18 mouse cellular contexts compared by ENCODE assay signal in the genomic region with DNA sequence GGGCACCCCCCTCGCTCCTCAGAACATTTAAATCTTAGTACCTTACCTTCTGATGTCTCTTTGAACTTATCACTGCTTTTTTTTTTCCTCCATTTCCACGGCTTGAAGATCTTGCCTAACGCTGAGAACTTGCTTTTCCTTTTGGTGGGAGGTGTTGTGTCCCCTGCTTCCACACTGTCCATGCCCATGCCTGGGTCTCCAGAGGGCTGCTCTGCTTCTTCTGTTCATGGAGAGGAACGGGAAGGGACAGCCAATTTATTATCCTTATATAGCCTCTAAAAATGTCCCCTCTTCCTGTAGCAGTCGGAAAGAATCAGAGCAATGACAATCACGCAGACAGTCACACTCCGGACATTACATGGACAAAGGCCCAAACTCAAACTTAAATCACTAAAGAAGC. TPM values are rescaled to one million over a fixed set of nuclear protein-coding genes. Genes with fewer than 3 reads are reported as not detected.
DNase-seq lines count a peak whose midpoint lies in the region; ATAC-seq and TF ChIP-seq lines count a peak whose summit lies in the region.
"Had no signal": no experiment of that assay in that cellular context is flagged by ENCODE, and none has a peak within 500 bp of the region (broad histone marks: within the 10 kb centered on the region; RNA-seq: fewer than 3 reads in every experiment).

No protein-coding gene starts in this region.

- peaks cover 37% of the 10 kb centered on the region for H3K36me3 ChIP-seq in heart, embryonic 10.5 days
- H3K36me3 ChIP-seq in liver, embryonic 12.5 days, result peaks cover 44% of the 10 kb centered on the region
- peaks cover 13% of the 10 kb centered on the region for H3K36me3 ChIP-seq in liver, embryonic 11.5 days (ENCODE audit: control insufficient read depth, insufficient read depth, low read length)
- H3K36me3 ChIP-seq in heart, postnatal 0 days (replicated peaks; ENCODE audit: control insufficient read depth, insufficient read depth, low read length), result peaks cover 8% of the 10 kb centered on the region; the same call in 1 of the 2 replicates

- TF ChIP-seq CTCF in heart, postnatal 0 days (IDR thresholded peaks at IDR 0.05; ENCODE audit: low read depth), result no peak
- TF ChIP-seq CTCF in cerebellum, adult 2 months (IDR thresholded peaks at IDR 0.05; ENCODE audit: borderline replicate concordance, insufficient read depth, low read depth, low read length), result no peak

- H3K27ac ChIP-seq in heart, embryonic 10.5 days, result no peak overlapping the region
- 0 out of 2 replicates have a peak overlapping the region, but pooled peaks have one; percentile 25 for H3K27ac ChIP-seq in liver, embryonic 12.5 days
- no peak overlapping the region for H3K27ac ChIP-seq in liver, embryonic 11.5 days (ENCODE audit: low read depth, low read length)
- peak overlapping the region; percentile 59 for H3K27ac ChIP-seq in heart, postnatal 0 days (ENCODE audit: low read depth)
- no peak overlapping the region for H3K27ac ChIP-seq in cerebellum, adult 2 months (ENCODE audit: insufficient read depth, low read length)
- H3K27ac ChIP-seq: embryonic facial prominence, embryonic 10.5 days; forebrain, embryonic 13.5 days; hindbrain, embryonic 10.5 days; hindbrain, postnatal 0 days; limb, embryonic 12.5 days; liver, embryonic 14.5 days; neural tube, embryonic 13.5 days; stomach, postnatal 0 days had no signal

- H3K4me3 ChIP-seq in heart, embryonic 10.5 days, result no peak overlapping the region
- H3K4me3 ChIP-seq in liver, embryonic 12.5 days, result no peak overlapping the region
- H3K4me3 ChIP-seq in liver, embryonic 11.5 days (ENCODE audit: low read depth, low read length), result no peak overlapping the region
- no peak overlapping the region for H3K4me3 ChIP-seq in heart, postnatal 0 days (ENCODE audit: low read depth, low read length)
- no peak overlapping the region for H3K4me3 ChIP-seq in cerebellum, adult 2 months (replicated peaks; ENCODE audit: insufficient read depth, low read depth, low read length)
- H3K4me3 ChIP-seq: embryonic facial prominence, embryonic 10.5 days; forebrain, embryonic 13.5 days; hindbrain, embryonic 10.5 days; limb, embryonic 12.5 days; neural tube, embryonic 13.5 days had no signal

- no peaks in the 10 kb centered on the region for H3K27me3 ChIP-seq in heart, embryonic 10.5 days (ENCODE audit: insufficient read depth, poor library complexity, severe bottlenecking)
- no peaks in the 10 kb centered on the region for H3K27me3 ChIP-seq in liver, embryonic 12.5 days (replicated peaks)
- no peaks in the 10 kb centered on the region for H3K27me3 ChIP-seq in liver, embryonic 11.5 days (replicated peaks; ENCODE audit: control insufficient read depth, insufficient read depth, low read length)
- no peaks in the 10 kb centered on the region for H3K27me3 ChIP-seq in heart, postnatal 0 days (ENCODE audit: control insufficient read depth, insufficient read depth, low read length)
- H3K27me3 ChIP-seq in cerebellum, adult 2 months (ENCODE audit: control insufficient read depth, insufficient read depth, low read length), result no peaks in the 10 kb centered on the region; the same call in 1 of the 2 replicates
- H3K27me3 ChIP-seq: forebrain, embryonic 13.5 days; limb, embryonic 12.5 days; neural tube, embryonic 13.5 days had no signal

- 87% methylated on average over 7 of the region's 7 CpGs for WGBS in heart, embryonic 10.5 days
- WGBS in liver, embryonic 12.5 days (ENCODE audit: insufficient replicate concordance), result 82% methylated on average over 7 of the region's 7 CpGs
- WGBS in liver, embryonic 11.5 days, result 88% methylated on average over 7 of the region's 7 CpGs
- WGBS in heart, postnatal 0 days, result 57% methylated on average over 7 of the region's 7 CpGs
- WGBS in cerebellum, adult 2 months, result 85% methylated on average over 7 of the region's 7 CpGs

- ATAC-seq in liver, embryonic 12.5 days, result no peak
- ATAC-seq in liver, embryonic 11.5 days (replicated peaks; ENCODE audit: low FRiP score), result no peak
- no peak for ATAC-seq in heart, postnatal 0 days (ENCODE audit: insufficient read depth, low read depth)
- ATAC-seq: forebrain, embryonic 13.5 days; hindbrain, postnatal 0 days had no signal

- H3K9ac ChIP-seq in liver, embryonic 12.5 days, result no peak overlapping the region
- no peak overlapping the region for H3K9ac ChIP-seq in liver, embryonic 11.5 days (ENCODE audit: low read depth, low read length)
- no peak overlapping the region for H3K9ac ChIP-seq in heart, postnatal 0 days (replicated peaks; ENCODE audit: low read depth, low read length)
- H3K9ac ChIP-seq: forebrain, embryonic 13.5 days; limb, embryonic 12.5 days; liver, embryonic 14.5 days; neural tube, embryonic 13.5 days had no signal

- no peak for TF ChIP-seq POLR2A in cerebellum, adult 2 months (IDR thresholded peaks at IDR 0.05; ENCODE audit: borderline replicate concordance, insufficient read depth, low read length)

- H3K4me2 ChIP-seq in liver, embryonic 12.5 days, result no peak overlapping the region
- no peak overlapping the region for H3K4me2 ChIP-seq in liver, embryonic 11.5 days
- H3K4me2 ChIP-seq in heart, postnatal 0 days (ENCODE audit: low read depth, low read length), result no peak overlapping the region
- H3K4me2 ChIP-seq: forebrain, embryonic 13.5 days; limb, embryonic 12.5 days; neural tube, embryonic 13.5 days had no signal

- no peak for TF ChIP-seq EP300 in heart, postnatal 0 days (IDR thresholded peaks at IDR 0.05; ENCODE audit: low read depth)

- H3K9me3 ChIP-seq in heart, embryonic 10.5 days, result no peaks in the 10 kb centered on the region
- H3K9me3 ChIP-seq in liver, embryonic 12.5 days (replicated peaks), result no peaks in the 10 kb centered on the region
- H3K9me3 ChIP-seq in liver, embryonic 11.5 days (ENCODE audit: control insufficient read depth, low read length), result no peaks in the 10 kb centered on the region
- no peaks in the 10 kb centered on the region for H3K9me3 ChIP-seq in heart, postnatal 0 days (replicated peaks; ENCODE audit: control insufficient read depth, low read length)
- H3K9me3 ChIP-seq: embryonic facial prominence, embryonic 10.5 days; forebrain, embryonic 13.5 days; hindbrain, embryonic 10.5 days; limb, embryonic 12.5 days; neural tube, embryonic 13.5 days had no signal

- H3K4me1 ChIP-seq in heart, embryonic 10.5 days, result peaks cover 13% of the 10 kb centered on the region; the same call in 1 of the 2 replicates
- peaks cover 60% of the 10 kb centered on the region for H3K4me1 ChIP-seq in liver, embryonic 12.5 days
- H3K4me1 ChIP-seq in liver, embryonic 11.5 days (replicated peaks; ENCODE audit: control insufficient read depth, insufficient read depth, low read length), result peaks cover 28% of the 10 kb centered on the region
- peaks cover 4% of the 10 kb centered on the region; the same call in 1 of the 2 replicates for H3K4me1 ChIP-seq in heart, postnatal 0 days (ENCODE audit: control insufficient read depth, insufficient read depth)
- no peaks in the 10 kb centered on the region for H3K4me1 ChIP-seq in cerebellum, adult 2 months (ENCODE audit: control insufficient read depth, insufficient read depth, low read length)
- H3K4me1 ChIP-seq: hindbrain, embryonic 10.5 days; limb, embryonic 12.5 days had no signal

- peak; percentile 41 for DNase-seq in heart, adult 8-10 months (ENCODE audit: low spot score)
- DNase-seq in heart, embryonic 10.5 days (ENCODE audit: low spot score), result no peak
- DNase-seq in liver, embryonic 11.5 days (ENCODE audit: low spot score), result no peak
- DNase-seq in heart, postnatal 0 days (ENCODE audit: low spot score), result no peak
- DNase-seq in kidney, postnatal 36 days, result peak; percentile 31 to 53
- no peak for DNase-seq in cerebellum, adult 2 months
- DNase-seq: cerebellum, adult 8-10 months; midbrain, embryonic 14.5 days; right cerebral cortex, adult 18-20 months had no signal

RNA-seq across cellular contexts. Expression of gene Rcc1, which starts 33.4 kb away (rescaled TPM):
- total RNA-seq in heart, adult 8-10 months (2022), result 1 to 10 TPM; 5.9 to 7.8 (median 7.4) TPM
- 61.4 and 93.4 TPM in 2 replicates for polyA plus RNA-seq in heart, embryonic 10.5 days (2016; fragmentation: Nextera tagmentation; extraction: Ambion mirVana)
- 91.9 and 102 TPM in 2 replicates for polyA plus RNA-seq in liver, embryonic 12.5 days (2016; fragmentation: Nextera tagmentation; extraction: Ambion mirVana)
- 99.8 and 105 TPM in 2 replicates for polyA plus RNA-seq in liver, embryonic 11.5 days (2014; fragmentation: Nextera tagmentation; extraction: Ambion mirVana)
- total RNA-seq in heart, postnatal 0 days (2014; rRNA removed; ENCODE audit: low replicate concordance), result 20.6 and 20.8 TPM in 2 replicates
- 17.1 and 18.6 TPM in 2 replicates for polyA plus RNA-seq in heart, postnatal 0 days (2015; fragmentation: Nextera tagmentation; extraction: Ambion mirVana)
- polyA plus RNA-seq in cerebellum, adult 2 months (2012; rRNA removed), result 8.4 and 9.6 TPM in 2 replicates

RNA-seq across cellular contexts. Expression of gene Phactr4, which starts 35.4 kb away (rescaled TPM):
- total RNA-seq in heart, adult 8-10 months (2022), result 10 to 100 TPM; 20.7 to 23.9 (median 23.1) TPM
- 19.2 and 22.3 TPM in 2 replicates for polyA plus RNA-seq in heart, embryonic 10.5 days (2016; fragmentation: Nextera tagmentation; extraction: Ambion mirVana)
- 14.4 and 14.5 TPM in 2 replicates for polyA plus RNA-seq in liver, embryonic 12.5 days (2016; fragmentation: Nextera tagmentation; extraction: Ambion mirVana)
- 30.9 and 32.4 TPM in 2 replicates for polyA plus RNA-seq in liver, embryonic 11.5 days (2014; fragmentation: Nextera tagmentation; extraction: Ambion mirVana)
- total RNA-seq in heart, postnatal 0 days (2014; rRNA removed; ENCODE audit: low replicate concordance), result 4.4 and 9.5 TPM in 2 replicates
- polyA plus RNA-seq in heart, postnatal 0 days (2015; fragmentation: Nextera tagmentation; extraction: Ambion mirVana), result 9.3 and 10.0 TPM in 2 replicates
- 10.3 and 10.7 TPM in 2 replicates for polyA plus RNA-seq in cerebellum, adult 2 months (2012; rRNA removed)

RNA-seq across cellular contexts. Expression of gene Trnau1ap, which starts 57.5 kb away (rescaled TPM):
- total RNA-seq in heart, adult 8-10 months (2022), result 10 to 100 TPM; 21.2 to 29.1 (median 23.6) TPM
- polyA plus RNA-seq in heart, embryonic 10.5 days (2016; fragmentation: Nextera tagmentation; extraction: Ambion mirVana), result 82.0 and 92.0 TPM in 2 replicates
- polyA plus RNA-seq in liver, embryonic 12.5 days (2016; fragmentation: Nextera tagmentation; extraction: Ambion mirVana), result 48.2 and 50.8 TPM in 2 replicates
- polyA plus RNA-seq in liver, embryonic 11.5 days (2014; fragmentation: Nextera tagmentation; extraction: Ambion mirVana), result 80.1 and 89.3 TPM in 2 replicates
- total RNA-seq in heart, postnatal 0 days (2014; rRNA removed; ENCODE audit: low replicate concordance), result 51.3 and 69.0 TPM in 2 replicates
- polyA plus RNA-seq in heart, postnatal 0 days (2015; fragmentation: Nextera tagmentation; extraction: Ambion mirVana), result 63.2 and 65.1 TPM in 2 replicates
- polyA plus RNA-seq in cerebellum, adult 2 months (2012; rRNA removed), result 17.9 and 19.1 TPM in 2 replicates

Comparison
In these comparisons a context has a peak if more than half of its experiments do, and no peak if none do; other contexts are left out.
1. DNase-seq: peak in heart, adult 8-10 months (single experiment) and kidney, postnatal 36 days (2 of 2); none in heart, embryonic 10.5 days (single experiment), liver, embryonic 11.5 days (single experiment), heart, postnatal 0 days (single experiment) and cerebellum, adult 2 months (0 of 2).
2. H3K27ac ChIP-seq: peak in liver, embryonic 12.5 days (single experiment) and heart, postnatal 0 days (single experiment); none in heart, embryonic 10.5 days (single experiment), liver, embryonic 11.5 days (single experiment) and cerebellum, adult 2 months (single experiment).